Mouse (Mus musculus) right cerebral cortex, adult 18-20 months (tissue): ENCODE data around the gene Grn.
"Not testable (repeated sequence)": the region's sequence is repeated elsewhere in the genome, so short reads cannot be mapped to it uniquely, and the experiment has no call there.

ENCODE experiments used
- DNase-seq: peaks from one replicate; pipeline ENCODE4 v3.0.0; 2022; ENCODE audit warnings: mixed read lengths

Grn gene

DNA sequence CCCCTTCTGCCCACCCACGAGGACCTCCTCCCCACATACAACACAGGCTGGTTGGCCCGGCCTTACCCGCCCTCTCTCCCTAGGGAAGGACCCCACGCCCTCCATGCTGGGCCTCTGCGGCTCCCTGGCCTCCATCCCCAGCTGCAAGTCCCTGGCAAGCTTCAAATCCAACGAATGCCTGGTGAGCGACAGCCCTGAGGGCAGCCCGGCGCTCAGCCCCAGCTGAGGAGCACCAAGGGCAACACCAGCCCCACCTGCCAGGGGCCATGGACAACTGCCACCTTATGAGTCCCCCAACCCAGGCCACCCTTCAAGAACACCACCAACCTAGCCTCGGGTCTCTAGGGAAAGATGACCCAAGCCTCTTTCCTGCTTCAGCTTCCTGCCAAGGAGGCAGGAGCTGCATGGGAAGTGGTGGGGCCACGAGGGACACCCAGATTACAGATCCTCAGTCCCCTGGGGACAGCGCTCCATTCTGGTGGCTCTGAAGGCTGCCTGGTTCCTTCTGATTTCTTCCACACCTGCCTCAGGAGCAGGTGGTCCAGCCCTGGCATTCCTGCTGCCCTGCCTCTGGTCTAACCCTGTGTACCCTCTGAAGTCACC is 28.1 kb upstream of the Grn start:
- DNase-seq, result no peak

DNA sequence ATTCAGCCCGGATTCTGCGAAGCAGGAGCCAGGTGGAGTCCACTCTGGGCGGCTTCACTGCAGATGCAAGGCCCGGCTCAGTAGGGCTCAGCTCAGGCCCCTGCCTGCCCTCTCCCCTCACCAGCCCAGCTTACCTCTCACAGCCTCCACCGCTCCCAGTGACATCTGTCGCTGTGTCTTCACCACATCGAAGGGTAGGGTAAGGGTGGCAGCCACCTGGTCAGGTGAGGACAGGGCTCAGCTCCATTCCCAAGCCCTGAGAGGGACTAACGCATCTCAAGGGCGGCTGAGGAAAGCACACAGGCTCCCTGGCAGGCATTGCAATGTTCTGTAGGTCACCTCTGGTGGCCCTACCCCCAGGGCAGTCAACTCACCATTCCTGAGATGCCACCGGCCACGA is 26.5 kb upstream of the Grn start:
- DNase-seq, result no peak

DNA sequence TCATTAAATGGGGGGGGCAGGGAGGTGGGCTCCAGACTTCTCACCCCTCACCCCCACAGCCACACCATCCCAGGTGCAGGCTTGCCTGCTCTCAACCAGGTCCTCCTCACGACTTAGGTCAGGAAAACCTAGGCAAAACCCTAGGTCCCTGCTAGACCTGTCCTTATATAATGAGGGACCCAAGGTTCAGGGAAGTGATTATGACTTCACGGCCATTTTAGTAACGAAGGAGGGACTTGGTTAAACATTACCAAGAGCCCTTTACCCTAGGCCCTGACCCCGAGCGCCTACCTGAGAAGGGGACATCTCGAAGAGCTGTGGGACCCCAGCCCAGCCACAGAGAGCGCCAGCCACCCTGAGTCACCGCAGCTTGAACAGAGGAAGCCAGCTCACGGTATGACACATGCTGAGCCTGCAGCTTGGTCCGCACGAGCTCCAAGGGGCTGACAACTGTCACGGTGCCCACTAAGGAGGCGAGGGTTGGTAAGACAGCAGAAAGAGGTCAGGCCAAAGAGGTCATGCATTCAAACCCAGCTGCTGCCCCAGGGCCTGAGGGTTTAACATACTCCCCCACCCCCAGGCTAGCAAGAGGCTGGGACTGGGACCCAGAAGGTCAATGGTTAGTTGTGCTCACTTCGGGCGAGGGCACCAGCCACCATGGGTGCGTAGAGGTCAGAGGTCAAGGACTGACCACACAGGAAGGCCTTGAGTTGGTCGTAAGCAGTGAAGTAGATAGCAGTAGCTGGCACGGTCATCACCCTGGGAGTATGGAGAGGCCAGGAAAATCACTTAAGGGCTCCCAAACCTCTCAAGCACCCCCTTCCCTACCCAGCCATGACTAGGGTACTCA is 25.7 kb upstream of the Grn start:
- DNase-seq, result no peak

DNA sequence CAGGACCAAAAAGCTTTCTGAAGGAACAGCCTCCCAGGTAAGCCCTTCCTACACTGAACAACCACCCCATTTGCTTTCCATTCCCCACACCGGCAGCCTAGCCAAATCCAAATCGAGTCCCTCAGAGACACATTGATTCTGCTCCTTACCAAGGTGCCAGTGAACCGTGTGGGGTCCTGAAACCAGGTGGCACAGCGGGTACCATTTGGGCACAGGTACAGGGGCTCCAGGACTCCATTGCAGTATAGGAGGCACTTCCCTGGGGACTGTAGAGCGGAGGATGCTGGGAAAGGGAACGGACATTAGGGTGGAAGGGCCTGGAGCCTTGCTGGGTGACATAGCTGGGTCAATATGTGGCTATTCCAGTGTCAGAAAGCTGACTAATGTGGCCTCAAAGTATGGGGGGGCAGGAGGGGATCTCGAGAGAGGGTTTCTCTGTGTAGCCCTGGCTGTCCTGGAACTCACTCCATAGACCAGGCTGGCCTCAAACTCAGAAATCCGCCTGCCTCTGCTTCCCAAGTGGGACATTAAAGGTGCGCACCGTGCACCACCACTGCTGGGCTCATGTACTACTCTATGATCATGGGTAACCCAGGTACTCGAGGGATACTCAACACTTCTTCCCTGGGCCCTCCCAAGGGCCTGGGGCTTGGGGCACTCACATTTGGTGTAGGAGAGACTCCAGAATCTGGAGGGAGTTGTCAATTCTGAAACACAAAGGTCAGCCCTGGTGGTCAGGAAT is 24.4 kb upstream of the Grn start:
- DNase-seq, result no peak

DNA sequence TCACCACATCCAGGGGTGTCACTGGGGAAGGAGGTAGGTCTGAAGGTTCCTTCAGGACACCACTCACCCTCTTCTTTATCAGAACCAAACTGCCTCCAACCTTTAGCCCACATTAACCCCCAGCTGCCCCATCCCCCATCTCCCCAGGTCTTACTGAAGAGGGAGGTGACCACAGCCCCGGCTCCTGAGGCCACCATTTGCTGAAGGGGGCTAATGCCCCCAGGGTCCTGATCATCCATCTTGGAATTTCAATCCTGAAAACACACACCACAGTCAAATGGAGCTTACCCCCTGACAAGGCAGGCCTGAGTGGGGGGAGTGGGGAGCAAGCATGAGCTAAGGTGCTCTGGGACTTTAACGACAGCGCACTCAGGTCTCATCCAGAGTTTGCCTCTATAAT is 23.7 kb upstream of the Grn start:
- DNase-seq, result no peak

DNA sequence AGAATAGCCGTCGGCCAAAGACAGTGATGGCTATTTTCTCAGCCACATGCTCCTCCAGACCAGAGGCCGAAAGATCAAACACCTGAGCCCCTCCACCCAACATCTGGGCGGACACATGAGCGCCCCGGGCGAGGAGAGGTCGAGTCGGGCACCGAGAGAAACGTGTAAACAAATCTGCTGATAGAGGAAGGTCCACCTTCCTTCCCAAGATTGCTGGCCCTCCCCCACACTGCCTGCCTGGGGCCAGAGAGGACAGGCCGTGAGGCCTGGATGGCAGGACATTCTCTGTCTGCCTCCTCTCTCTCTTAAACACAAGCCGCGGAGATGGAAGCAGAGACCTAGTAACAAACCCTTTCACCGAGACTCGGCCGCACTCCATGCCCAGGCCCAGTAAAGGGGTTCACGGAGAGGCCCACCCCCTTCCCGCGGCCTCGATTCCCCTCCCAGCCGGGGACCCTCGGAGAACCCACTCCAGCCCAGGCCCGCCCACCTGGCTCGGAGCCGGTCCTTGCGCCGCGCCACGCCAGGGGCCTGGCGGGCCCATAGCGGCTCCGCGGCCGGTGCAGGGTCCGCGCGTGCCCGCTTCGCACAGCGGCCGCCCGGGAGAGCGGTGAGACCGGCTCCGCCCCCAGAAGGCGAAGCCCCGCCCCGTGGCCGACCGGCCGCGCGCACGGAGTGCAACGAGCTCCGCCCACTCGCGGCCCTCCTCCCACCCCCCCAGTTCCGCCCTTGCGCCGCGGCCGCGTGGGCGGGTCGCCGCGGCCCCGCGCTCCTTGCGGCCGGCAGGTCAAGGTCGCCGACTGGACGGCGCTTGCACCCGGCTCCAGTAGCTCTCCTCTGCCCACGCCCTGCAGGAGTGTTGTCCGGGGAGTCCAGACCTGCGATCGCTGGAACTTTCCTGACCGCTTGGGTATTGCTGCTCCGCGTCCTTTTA is 22.9 kb upstream of the Grn start:
- peak; percentile 91 for DNase-seq

DNA sequence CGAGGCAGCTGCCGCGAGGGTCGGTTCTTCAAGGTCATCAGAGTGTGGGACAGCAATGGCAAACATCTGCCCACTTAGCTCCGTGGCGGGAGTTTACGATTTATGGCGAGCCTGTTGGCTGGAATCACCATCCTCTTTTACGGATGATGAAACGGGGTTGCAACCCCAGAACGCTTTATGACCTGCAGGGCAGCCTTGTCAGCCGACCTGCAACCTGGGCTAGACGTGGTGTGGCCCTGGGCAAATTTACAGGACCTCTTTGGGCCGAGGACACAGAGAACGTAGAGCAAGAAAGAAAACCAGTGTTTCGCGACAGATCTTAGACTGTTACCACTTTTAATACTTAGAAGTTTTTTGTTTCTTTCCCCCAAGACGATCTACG is 22.3 kb upstream of the Grn start, which contains the start of gene Slc25a39:
Gene Slc25a39, minus strand, starts transcription at position 113 of the 382 bp plus-strand sequence.
- no peak for DNase-seq

DNA sequence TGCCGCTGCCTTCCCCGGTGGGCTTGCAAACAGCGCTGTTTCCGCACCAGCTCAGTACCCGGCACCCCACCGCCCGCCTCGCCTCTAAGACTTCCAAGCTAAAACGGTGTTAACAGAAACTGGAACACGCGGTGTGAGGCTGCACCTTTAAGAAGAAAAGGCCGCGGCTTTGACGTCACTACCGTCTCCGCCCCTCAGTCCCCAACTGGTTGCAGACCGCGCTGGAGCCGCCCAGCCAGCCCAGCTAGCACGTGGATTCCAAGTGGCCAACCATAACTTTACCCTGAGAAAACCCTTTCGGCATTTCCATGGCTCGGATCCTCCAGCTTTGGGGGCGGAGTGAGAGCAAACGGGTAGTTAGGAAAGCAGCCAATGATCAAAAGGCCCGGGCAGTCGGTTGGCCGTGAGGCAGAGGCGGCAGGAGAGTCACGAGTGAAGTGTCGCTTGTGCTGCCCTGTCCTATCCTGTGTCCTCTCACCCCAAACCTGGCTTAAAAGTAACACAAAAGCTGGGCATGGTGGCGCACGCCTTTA is 21.7 kb upstream of the Grn start:
- DNase-seq, result peak; percentile 97

DNA sequence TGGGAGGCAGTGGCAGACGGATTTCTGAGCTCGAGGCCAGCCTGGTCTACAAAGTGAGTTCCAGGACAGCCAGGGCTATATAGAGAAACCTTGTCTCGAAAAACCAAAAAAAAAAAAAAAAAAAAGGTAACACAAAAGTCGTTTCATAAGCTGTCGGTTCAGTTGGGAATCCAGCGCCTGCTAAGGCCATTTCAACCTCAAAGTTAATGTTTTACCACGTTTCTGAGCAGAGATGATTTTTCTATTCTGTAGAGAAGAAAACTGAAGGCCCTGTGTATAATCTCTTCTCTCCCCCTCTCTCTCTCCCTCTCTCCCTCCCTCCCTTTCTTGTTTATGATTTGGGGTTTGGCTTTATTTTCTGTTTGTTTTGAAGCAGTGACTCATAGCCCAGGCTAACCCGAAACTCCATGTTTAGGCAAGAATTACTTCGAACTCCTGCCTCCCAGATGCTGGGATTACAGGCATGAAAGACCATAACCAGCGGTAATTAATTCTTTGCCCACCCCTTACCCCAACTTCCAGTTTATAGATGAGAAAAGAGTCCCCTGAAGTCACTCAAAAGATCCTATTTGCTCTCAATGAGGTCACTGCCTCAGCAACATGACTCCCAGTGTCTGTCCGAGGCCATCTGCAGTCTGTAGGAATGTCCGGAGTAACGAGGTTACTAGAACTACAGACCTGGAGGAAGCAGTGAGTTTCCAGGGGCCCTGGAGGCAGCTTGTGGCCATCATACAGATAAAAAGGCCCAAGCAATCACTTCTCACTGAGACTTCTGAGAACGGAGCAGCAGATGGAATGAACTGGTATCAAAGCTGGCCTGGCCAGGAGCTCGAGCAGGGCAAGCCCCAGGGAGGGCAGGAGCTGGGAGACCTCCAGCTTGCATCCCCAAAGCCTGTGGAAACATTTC is 21.0 kb upstream of the Grn start:
- DNase-seq, result no peak

DNA sequence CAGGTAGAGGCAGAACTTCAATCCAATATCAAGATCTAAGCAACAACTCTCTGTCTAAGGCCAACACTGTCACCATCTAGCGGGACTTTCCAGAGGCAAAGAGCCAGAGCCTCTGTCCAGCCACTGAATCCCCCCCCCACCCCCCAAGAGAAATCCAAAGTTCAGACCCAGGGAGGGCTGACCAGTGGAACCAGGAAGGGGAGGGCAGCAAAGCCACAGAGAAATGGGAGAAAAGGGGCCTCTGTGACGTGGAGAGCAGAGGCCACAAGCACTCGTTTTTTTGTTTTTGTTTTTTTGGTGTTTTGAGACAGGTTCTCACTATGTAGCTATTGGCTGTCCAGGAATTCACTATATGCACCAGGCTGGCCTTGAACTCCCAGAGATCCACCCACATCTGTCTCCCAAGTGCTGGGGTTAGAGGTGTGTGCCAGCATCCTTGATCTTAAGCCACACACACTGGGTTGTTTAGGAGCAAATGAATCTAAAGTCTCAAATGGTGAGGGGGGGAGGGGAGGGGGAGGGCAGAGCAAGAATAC is 20.3 kb upstream of the Grn start:
- no peak for DNase-seq

DNA sequence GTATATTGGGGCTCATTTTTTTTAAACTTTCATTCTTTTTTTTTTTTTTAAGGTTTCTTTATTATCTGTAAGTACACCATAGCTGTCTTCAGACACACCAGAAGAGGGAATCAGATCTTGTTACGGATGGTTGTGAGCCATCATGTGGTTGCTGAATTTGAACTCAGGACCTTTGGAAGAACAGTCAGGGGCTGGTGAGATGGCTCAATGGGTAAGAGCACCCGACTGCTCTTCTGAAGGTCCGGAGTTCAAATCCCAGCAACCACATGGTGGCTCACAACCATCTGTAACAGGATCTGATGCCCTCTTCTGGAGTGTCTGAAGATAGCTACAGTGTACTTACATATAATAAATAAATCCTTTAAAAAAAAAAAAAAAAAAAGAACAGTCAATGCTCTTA is 19.8 kb upstream of the Grn start:
- DNase-seq, result not testable (repeated sequence)

DNA sequence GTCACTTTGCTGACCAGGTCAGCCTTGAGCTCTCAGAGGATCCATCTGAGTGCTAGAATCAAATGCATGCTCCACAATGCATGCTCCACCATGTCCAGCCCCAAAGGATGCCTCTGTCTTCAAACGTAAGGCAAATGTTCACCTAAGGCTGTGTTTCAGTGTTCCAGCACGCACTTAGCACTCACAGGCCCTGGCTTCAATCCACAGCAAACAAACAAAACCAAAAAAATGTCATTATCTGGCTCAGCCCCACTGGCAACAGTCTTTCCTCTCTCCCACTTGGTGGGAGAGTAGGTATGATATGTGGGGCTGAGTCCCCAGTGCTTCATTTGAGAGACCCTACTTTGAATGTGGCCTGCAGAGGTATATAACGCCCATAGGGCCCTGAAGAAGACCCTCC is 19.1 kb upstream of the Grn start:
- no peak for DNase-seq

DNA sequence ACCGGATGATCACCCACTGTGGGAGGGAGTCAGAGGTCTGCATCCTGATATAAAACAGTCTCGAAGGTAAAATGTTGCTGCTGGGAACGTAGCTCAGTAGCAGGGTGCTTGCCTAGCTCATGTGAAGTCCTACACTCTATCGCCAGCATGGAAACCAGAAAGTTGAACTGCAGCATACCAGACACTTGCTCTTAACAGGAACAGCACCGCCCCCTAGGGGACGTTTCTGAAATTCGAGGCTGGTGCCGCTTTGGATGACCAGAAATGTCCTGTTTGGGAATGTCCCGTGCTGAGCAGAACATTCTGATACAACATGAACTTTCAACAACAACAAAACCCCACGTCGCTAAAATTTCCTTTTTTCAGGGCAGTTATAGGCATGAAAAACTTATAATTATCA is 18.4 kb upstream of the Grn start:
- DNase-seq, result peak; percentile 88

DNA sequence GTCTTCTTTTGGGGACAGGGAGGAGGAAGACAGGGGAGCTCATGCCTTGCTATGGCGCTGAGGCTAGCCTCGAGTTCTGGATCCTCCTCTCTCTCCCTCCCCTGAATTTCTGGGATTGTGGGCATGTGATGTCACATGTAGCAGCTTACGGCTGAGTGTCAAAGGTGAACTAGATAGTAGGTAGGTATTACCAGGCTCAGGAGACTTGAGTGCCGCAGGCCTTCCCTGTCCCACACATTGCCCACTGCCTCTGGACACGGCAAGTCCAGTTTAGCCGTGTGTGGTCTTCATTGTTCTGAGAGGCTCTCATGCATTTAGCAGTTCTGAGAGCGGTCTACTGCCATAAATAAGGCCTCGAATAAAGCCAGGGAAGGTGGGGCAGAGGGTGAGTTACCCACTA is 17.1 kb upstream of the Grn start:
- no peak for DNase-seq

DNA sequence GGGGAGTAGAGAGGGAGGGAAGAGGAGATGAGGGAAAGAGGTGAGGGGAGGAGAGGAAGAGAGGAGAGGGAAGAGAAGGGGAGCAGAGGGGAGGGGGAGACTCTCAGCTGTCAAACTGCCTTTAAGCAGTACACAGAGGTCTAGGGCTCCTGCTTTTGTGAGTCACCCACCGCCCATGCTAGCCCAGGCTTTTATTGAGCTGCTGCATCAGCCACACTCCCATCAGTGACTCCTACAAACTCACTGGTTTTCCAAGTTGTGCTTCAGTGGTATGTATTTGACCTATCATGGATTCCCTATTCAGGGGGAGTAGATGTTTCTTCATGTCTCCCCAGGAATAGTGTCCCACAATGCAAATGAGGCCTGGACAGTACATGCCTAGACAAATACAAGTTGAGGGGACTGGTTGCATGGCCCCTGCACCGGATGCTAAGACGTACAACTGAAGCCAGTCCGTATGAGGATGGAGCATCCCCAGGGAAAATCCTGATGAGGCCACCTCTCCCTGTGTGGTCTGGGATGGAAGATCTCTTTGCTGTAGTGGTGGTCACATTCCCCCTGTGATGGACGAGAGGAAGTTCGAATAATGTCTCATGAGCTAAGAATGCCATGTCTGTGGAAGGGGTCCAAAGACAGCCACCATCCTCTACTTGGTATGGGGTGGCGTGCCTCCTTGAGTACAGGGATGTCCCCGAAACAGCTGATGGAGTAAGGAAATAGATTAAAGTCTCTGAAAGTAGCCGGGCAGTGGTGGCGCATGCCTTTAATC is 14.9 kb upstream of the Grn start:
- no peak for DNase-seq

DNA sequence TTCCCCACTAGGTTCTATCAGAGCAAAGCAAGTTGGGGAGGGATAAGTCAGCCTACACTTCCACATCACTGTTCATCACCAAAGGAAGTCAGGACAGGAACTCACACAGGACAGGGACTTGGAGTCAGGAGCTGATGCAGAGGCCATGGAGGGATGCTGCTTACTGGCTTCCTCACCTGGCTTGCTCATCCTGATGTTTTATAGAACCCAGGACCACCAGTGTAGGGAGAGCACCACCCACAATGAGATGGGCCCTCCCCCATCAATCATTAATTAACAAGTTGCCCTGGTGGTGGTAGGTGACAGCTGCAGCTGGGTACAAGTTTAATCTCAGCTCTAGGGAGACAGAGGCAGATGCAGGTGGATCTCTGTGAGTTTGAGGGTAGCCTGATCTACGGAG is 13.0 kb upstream of the Grn start:
- no peak for DNase-seq

DNA sequence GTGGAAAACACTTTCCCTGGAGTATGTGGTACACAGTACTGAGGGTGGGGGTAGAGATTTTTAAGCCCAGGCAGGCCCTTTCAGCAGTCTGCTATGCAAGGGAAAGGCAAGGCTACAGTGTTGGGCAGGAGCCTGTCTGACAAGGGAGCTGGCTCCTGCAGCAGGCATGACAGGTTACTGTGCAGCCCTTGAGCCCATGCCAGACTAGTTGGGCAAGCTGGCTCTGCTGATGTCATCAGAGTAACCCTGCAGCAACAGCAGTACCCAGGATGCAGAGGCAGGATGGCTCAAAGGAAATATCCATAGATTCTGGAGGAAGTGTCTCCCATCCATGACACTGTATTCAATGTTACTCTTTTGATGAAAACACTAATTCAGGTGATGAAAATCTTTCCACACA is 11.2 kb upstream of the Grn start:
- no peak for DNase-seq

DNA sequence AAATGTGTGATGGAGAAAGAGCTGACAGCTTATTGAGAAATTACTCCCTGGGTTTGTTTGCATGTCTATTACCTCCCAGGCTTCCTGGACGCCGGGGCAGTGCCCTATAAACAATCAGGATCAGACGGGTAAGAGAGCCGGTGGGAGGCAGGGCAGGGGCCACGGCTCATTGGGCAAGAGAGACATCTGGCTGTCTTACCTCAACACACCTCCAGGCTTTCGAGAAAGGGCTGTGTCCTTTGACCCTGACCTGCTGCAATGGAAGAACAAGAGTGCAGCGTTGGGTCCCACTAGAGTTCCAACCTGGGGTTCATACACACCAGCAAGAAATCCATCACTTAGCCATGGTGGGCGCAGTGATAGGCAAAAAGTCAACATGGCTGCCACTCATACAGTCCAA is 8.6 kb upstream of the Grn start:
- DNase-seq, result no peak

DNA sequence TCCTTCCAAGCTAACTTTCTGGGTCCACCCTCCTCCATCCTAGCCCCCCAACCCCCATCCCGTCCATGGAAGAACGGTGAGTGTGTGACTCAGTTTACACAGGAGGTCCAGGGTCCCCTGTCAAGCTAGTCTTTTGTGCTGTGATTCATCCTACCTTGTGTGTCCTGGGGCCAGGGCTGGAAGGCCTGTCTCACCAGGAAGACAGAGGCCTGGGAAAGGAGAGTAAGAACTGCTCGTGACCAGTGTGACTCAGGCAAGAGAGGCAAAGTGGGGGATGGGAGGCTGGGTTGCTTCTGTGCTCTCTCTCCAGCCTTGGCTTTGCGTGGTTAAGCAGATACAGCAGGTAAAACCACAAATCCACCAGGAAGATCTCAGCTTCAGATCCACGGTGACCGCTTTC is 5.4 kb upstream of the Grn start:
- DNase-seq, result no peak

DNA sequence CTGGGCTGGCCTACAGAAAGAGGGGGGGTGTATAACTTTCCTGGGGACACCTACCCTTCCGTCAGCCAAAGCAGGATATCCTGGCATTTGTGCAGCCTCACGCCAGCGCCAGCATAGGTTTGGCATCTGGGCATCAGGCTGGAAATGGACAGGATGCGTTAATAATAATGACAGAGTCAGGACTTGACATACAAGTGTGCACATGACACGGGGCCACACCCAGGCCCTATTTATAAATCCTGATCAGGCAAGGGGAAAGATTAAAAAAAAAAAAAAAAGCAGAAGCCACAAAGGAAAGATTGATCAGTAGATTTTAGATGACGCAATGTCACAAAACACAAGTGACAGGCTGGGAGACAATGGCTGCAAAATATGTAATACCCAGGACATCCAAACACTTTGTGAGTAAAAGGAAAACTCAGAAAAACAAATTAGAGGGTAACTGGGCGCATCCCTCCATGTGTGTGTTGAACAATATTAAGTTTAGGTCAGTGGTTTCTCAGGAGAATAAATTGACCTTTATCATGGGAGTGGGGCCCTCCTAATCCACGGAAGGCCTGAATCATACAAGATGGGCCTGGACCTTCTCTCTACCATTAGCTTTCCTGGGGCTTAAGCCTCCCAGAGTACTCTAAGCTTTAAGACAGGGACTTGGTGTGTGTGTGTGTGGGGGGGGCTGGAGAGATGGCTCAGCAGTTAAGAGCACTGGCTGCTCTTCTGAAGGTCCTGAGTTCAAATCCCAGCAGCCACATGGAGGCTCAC is 4.4 kb upstream of the Grn start:
- DNase-seq, result no peak
